Comparison of ENCODE assay signal across 24 mouse cellular contexts in genomic region chr9:23134006-23134405, GRCm38 (mm10).
A peak's percentile ranks its signal among the peaks of the same experiment; 100 is the strongest.
DNase-seq lines count a peak whose midpoint lies in the region; ATAC-seq and TF ChIP-seq lines count a peak whose summit lies in the region.
"Had no signal": no experiment of that assay in that cellular context is flagged by ENCODE, and none has a peak within 500 bp of the region (broad histone marks: within the 10 kb centered on the region; RNA-seq: fewer than 3 reads in every experiment).

No protein-coding gene starts in this region.

- no peak for TF ChIP-seq CTCF in heart, adult 2 months (IDR thresholded peaks at IDR 0.05)
- no peak for TF ChIP-seq CTCF in Patski (IDR thresholded peaks at IDR 0.05)

- no peaks in the 10 kb centered on the region for H3K27me3 ChIP-seq in heart, adult 2 months (ENCODE audit: control insufficient read depth, insufficient read depth, low read length)
- no peaks in the 10 kb centered on the region for H3K27me3 ChIP-seq in limb, embryonic 12.5 days
- no peaks in the 10 kb centered on the region for H3K27me3 ChIP-seq in limb, embryonic 10.5 days (ENCODE audit: low read depth, poor library complexity, severe bottlenecking)
- no peaks in the 10 kb centered on the region for H3K27me3 ChIP-seq in Patski
- H3K27me3 ChIP-seq: CH12.LX; embryonic facial prominence, embryonic 12.5 days; forebrain, embryonic 13.5 days; forebrain, embryonic 15.5 days had no signal

- H3K4me1 ChIP-seq in heart, adult 2 months (ENCODE audit: control insufficient read depth, insufficient read depth, low read length), result peaks cover 3% of the 10 kb centered on the region
- H3K4me1 ChIP-seq in limb, embryonic 12.5 days (replicated peaks), result peaks cover 30% of the 10 kb centered on the region
- H3K4me1 ChIP-seq in limb, embryonic 10.5 days, result peaks cover 13% of the 10 kb centered on the region
- H3K4me1 ChIP-seq: forebrain, embryonic 15.5 days had no signal

- no peaks in the 10 kb centered on the region for H3K79me2 ChIP-seq in heart, adult 2 months (replicated peaks; ENCODE audit: control insufficient read depth, insufficient read depth, low read length)

- no peak overlapping the region for H3K4me3 ChIP-seq in heart, adult 2 months
- H3K4me3 ChIP-seq in limb, embryonic 12.5 days (replicated peaks), result no peak overlapping the region
- no peak overlapping the region for H3K4me3 ChIP-seq in limb, embryonic 10.5 days
- H3K4me3 ChIP-seq: embryonic facial prominence, embryonic 12.5 days; forebrain, embryonic 13.5 days; forebrain, embryonic 15.5 days had no signal

- H3K27ac ChIP-seq in heart, adult 2 months, result no peak overlapping the region
- peak overlapping the region; percentile 50; the same call in 1 of the 2 replicates for H3K27ac ChIP-seq in limb, embryonic 12.5 days
- H3K27ac ChIP-seq in limb, embryonic 10.5 days, result no peak overlapping the region; the same call in 1 of the 2 replicates
- H3K27ac ChIP-seq: embryonic facial prominence, embryonic 12.5 days; forebrain, embryonic 13.5 days; forebrain, embryonic 15.5 days had no signal

- peak; percentile 58 for DNase-seq in heart, adult 11 months
- no peak for DNase-seq in heart, adult 2 months
- DNase-seq in limb, embryonic 10.5 days (ENCODE audit: low spot score), result no peak
- DNase-seq in Patski (ENCODE audit: low read depth, low spot score), result no peak
- no peak for DNase-seq in thymus, postnatal 36 days
- DNase-seq: adrenal gland, adult 2 months; adrenal gland, postnatal 10 days; adrenal gland, postnatal 25 days; B cell, adult 2 months; cerebellum, adult 11 months; cerebellum, adult 18-20 months; cerebellum, adult 8-10 months; cerebellum, adult 9-11 months; cerebellum, postnatal 14 days; cerebellum, postnatal 36 days; embryo, embryonic 11 days; forebrain, postnatal 0 days had no signal

- in situ Hi-C loops in Patski (cut with MboI; ENCODE audit: low pct_unique_long_range_greater_than_20kb), result no loop called here

- CTCF ChIA-PET in Patski (lab: Charles Lee), result interaction anchor here (1.1 to 1.6 kb wide), 2 partner anchors 73 to 77 kb away, joined by 3 to 4 read pairs; no protein-coding TSS in a partner anchor

- H3K9ac ChIP-seq in heart, adult 2 months (ENCODE audit: low read depth, low read length), result no peak overlapping the region
- no peak overlapping the region for H3K9ac ChIP-seq in limb, embryonic 12.5 days (replicated peaks)
- H3K9ac ChIP-seq: embryonic facial prominence, embryonic 12.5 days; forebrain, embryonic 13.5 days; forebrain, embryonic 15.5 days; forebrain, postnatal 0 days had no signal

- no peaks in the 10 kb centered on the region for H3K9me3 ChIP-seq in limb, embryonic 12.5 days
- H3K9me3 ChIP-seq in limb, embryonic 10.5 days (replicated peaks), result no peaks in the 10 kb centered on the region
- H3K9me3 ChIP-seq: embryonic facial prominence, embryonic 12.5 days; forebrain, embryonic 13.5 days; forebrain, embryonic 15.5 days; G1E had no signal

- ATAC-seq in limb, embryonic 12.5 days (ENCODE audit: insufficient number of reproducible peaks, insufficient read depth, low FRiP score, low TSS enrichment, low read depth), result no peak
- ATAC-seq in Patski, result peak; percentile 17
- ATAC-seq: CD4-positive, CD25-positive, alpha-beta regulatory T cell, adult 4 months; forebrain, embryonic 13.5 days; forebrain, embryonic 15.5 days; forebrain, postnatal 0 days had no signal

- no peaks in the 10 kb centered on the region for H3K36me3 ChIP-seq in heart, adult 2 months (ENCODE audit: control insufficient read depth, insufficient read depth, low read length)
- H3K36me3 ChIP-seq in limb, embryonic 12.5 days, result no peaks in the 10 kb centered on the region
- no peaks in the 10 kb centered on the region for H3K36me3 ChIP-seq in limb, embryonic 10.5 days
- H3K36me3 ChIP-seq: embryonic facial prominence, embryonic 12.5 days; forebrain, embryonic 15.5 days; G1E had no signal

- POLR2A ChIA-PET in Patski (lab: Charles Lee), result no interaction called here

- 98% methylated on average over 2 of the region's 2 CpGs for WGBS in heart, adult 2 months
- WGBS in limb, embryonic 12.5 days, result 75% methylated on average over 2 of the region's 2 CpGs
- WGBS in limb, embryonic 10.5 days, result 98% methylated on average over 2 of the region's 2 CpGs

- no peak overlapping the region for H3K4me2 ChIP-seq in limb, embryonic 12.5 days
- H3K4me2 ChIP-seq: embryonic facial prominence, embryonic 12.5 days; forebrain, embryonic 13.5 days; forebrain, embryonic 15.5 days had no signal

- no peak for TF ChIP-seq POLR2A in heart, adult 2 months (IDR thresholded peaks at IDR 0.05; ENCODE audit: insufficient read depth, low read depth, low read length)

- TF ChIP-seq EP300 in heart, adult 2 months (IDR thresholded peaks at IDR 0.05; ENCODE audit: insufficient read depth, low read depth, low read length), result no peak

- intact Hi-C loops in heart, adult 2 months (cut with DNase I), result no loop called here
